Mouse (Mus musculus): ENCODE results near the gene Ccdc27. TPM values are rescaled to one million over a fixed set of nuclear protein-coding genes. Genes with fewer than 3 reads are reported as not detected.

The Ccdc27 gene
- total RNA-seq, 2 experiments from 2014 or later, result not detected

DNA sequence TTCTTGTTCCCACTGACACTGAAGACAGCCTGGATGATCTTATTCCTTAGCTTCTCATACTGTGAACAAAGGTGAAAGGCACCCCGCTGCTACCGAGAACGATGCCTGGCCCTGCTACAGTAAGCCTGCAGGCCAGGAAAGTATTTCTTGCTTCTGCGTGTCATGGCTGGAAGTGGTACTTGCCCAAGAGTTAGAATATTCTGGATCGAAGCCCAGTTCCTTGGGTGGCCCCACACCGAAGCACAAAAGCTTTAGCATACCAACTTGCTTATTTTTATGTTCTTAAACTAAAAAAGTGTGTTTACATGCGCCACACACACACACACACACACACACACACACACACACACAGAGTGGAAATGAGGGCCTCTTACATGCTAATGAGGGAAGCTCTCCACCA, 14.4 kb downstream of the Ccdc27 start:
- intact Hi-C loops (cut with DNase I), result loop anchor here (5.0 kb wide), 1 partner anchor 79 kb away; no protein-coding TSS in a partner anchor
- no peak for DNase-seq (ENCODE audit: low spot score in 2 of 2)

GRCm38 (mm10) chr4:154026441-154026761, 16.1 kb downstream of the Ccdc27 start:
- DNase-seq (ENCODE audit: low spot score in 2 of 2), result no peak
- intact Hi-C loops (cut with DNase I), result loop anchor here (5.0 kb wide), 1 partner anchor 81 kb away; no protein-coding TSS in a partner anchor

- intact Hi-C loops (cut with DNase I), result loop anchor here (5.0 kb wide), 1 partner anchor 81 kb away; no protein-coding TSS in a partner anchor
Observed at GRCm38 (mm10) chr4:154025641-154026440, 16.6 kb downstream of the Ccdc27 start, which contains the start of gene Smim1. TSS of gene Smim1 (minus strand) at chr4:154026230.

GRCm38 (mm10) chr4:154024729-154025521, 17.6 kb downstream of the Ccdc27 start:
- peak in 1 of 2 experiments; percentile 63 for DNase-seq (ENCODE audit: low spot score in 2 of 2)
- intact Hi-C loops (cut with DNase I), result loop anchor here (5.0 kb wide), 1 partner anchor 82 kb away; no protein-coding TSS in a partner anchor

More at GRCm38 (mm10) chr4:154025641-154026440, 16.6 kb downstream of the Ccdc27 start, which contains the start of gene Smim1:
- peak; percentile 51 to 67 for DNase-seq (ENCODE audit: low spot score in 2 of 2)

GRCm38 (mm10) chr4:154023754-154024601, 18.5 kb downstream of the Ccdc27 start:
- intact Hi-C loops (cut with DNase I), result no loop called here
- peak in 1 of 2 experiments; percentile 45 for DNase-seq (ENCODE audit: low spot score in 2 of 2)

- intact Hi-C loops (cut with DNase I), result no loop called here
- DNase-seq (ENCODE audit: low spot score in 2 of 2), result peak in 1 of 2 experiments; percentile 31
Observed at GRCm38 (mm10) chr4:154022844-154023243, 19.6 kb downstream of the Ccdc27 start.

- peak in 1 of 2 experiments; percentile 32 for DNase-seq (ENCODE audit: low spot score in 2 of 2)
- intact Hi-C loops (cut with DNase I), result no loop called here
Observed at GRCm38 (mm10) chr4:154022407-154022806, 20.1 kb downstream of the Ccdc27 start.

DNA sequence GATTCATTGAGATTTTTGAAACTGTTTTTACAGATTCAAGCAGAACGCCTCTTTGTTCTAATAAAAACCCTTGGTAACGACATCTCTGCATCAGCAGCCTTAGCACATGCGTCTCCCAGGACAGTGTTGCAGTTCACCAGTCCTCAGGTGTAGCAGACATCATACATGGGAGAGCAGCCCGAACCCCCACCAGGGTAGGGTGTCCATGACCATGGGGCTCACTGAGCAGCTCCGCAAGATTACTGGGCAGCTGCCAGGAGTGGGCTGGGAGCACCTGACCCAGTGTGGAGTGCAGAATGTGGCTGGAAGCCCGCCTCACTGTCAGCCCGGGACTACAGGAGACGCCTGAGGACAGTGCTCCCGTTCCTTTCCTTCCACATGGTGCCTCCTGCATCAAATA, 21.0 kb downstream of the Ccdc27 start:
- no peak for DNase-seq (ENCODE audit: low spot score in 2 of 2)
- intact Hi-C loops (cut with DNase I), result no loop called here

- intact Hi-C loops (cut with DNase I), result no loop called here
- DNase-seq (ENCODE audit: low spot score in 2 of 2), result peak in 1 of 2 experiments; percentile 45
Observed at GRCm38 (mm10) chr4:154019571-154019970, 22.9 kb downstream of the Ccdc27 start.

DNA sequence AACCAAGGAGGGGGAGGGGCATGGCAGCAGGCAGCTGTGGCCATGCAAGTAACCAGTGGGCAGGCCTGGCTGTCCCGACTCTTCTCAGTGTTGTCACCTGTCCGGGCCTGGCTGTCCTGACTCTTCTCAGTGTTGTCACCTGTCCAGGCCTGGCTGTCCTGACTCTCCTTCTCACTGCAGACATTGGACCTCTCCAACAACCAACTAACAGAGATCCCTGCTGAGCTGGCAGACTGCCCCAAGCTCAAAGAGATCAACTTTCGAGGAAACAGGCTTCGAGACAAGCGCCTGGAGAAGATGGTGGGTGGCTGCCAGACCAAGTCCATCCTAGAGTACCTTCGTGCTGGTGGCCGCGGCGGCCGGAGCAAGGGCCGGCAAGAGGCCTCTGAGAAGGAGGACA, 27.0 kb downstream of the Ccdc27 start:
- intact Hi-C loops (cut with DNase I), result no loop called here
- DNase-seq (ENCODE audit: low spot score in 2 of 2), result no peak

DNA sequence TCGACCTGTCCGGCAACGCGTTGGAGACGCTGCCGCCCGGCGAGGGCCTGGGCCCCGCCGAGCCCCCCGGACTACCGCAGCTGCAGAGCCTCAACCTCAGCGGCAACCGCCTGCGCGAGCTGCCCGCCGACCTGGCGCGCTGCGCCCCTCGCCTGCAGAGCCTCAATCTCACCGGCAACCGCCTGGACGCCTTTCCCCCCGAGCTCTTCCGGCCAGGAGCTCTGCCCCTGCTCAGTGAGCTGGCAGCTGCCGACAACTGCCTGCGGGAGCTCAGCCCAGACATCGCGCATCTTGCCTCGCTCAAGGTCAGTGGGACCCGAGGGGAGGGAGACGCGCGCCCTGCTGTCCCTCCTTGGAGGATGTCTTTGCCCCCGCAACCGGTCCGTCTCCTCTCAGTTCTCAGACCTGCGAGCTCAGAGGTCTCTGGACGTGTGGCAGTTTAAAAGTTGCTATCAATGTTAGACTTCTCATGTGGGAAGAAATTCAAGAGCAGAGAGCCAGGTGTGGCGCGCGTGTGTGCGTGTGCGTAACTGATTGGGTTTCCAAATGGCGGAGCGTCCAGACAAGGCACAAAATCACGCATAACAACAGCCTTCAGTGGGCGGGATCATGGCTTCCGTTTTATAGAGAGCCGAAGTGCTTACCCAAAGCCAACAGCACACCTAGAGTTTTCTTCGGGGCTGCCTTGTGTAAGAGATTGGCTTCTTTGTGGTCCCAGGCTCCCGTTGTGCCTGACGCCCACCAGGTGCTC, 30.2 kb downstream of the Ccdc27 start:
- DNase-seq (ENCODE audit: low spot score in 2 of 2), result no peak
- intact Hi-C loops (cut with DNase I), result loop anchor here (5.0 kb wide), 1 partner anchor 55 kb away; the partner anchor contains the start of gene A430005L14Rik

DNA sequence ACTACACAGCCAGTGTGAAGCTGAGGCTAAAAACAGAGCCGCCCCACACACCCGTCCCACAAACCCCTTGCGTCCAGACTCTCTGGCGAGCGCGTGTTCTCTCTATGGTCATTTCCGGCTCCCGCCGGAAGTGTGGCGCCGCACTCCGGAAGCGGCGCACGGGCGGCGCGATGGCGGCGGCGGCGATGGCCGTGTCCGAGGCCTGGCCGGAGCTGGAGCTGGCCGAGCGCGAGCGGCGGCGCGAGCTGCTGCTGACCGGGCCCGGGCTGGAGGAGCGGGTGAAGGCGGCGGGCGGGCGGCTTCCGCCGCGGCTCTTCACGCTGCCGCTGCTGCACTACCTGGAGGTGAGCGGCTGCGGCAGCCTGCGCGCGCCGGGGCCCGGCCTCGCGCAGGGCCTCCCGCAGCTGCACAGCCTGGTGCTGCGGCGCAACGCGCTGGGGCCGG, 30.8 kb downstream of the Ccdc27 start, which contains the start of gene Lrrc47:
Gene Lrrc47, plus strand, starts transcription at position 86 of the 444 bp plus-strand sequence.
- intact Hi-C loops (cut with DNase I), result loop anchor here (2.0 to 5.0 kb wide), 2 partner anchors 37 to 54 kb away; partner anchors contain the start of genes A430005L14Rik, Cep104 and Dffb
- DNase-seq (ENCODE audit: low spot score in 2 of 2), result peak; percentile 85

GRCm38 (mm10) chr4:154010907-154011645, 31.4 kb downstream of the Ccdc27 start:
- intact Hi-C loops (cut with DNase I), result loop anchor here (2.0 to 5.0 kb wide), 2 partner anchors 36 to 54 kb away; partner anchors contain the start of genes A430005L14Rik, Cep104 and Dffb
- peak in 1 of 2 experiments; percentile 2 for DNase-seq (ENCODE audit: low spot score in 2 of 2)

DNA sequence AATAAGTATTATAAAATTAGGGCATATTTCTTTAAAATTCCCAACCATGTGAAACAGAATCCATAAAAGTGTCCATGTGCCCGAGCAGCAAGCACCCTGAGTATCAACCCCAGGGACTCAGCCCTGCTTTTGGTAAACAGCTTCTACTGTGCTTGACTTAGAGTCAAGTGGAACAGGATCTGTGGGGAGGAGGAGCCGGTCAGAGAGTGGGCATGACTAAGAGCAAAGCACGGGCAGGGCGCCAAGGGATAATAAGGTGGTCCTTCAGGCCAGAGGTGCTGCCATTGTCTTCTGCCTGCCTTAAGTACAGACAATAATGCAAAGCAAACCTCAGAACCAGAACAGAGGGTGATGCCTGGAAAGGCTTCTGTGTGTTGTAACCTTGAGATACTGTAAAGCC, 34.7 kb downstream of the Ccdc27 start:
- peak in 1 of 2 experiments; percentile 2 for DNase-seq (ENCODE audit: low spot score in 2 of 2)
- intact Hi-C loops (cut with DNase I), result no loop called here

GRCm38 (mm10) chr4:154006264-154006663, 36.2 kb downstream of the Ccdc27 start:
- no peak for DNase-seq (ENCODE audit: low spot score in 2 of 2)
- intact Hi-C loops (cut with DNase I), result no loop called here

DNA sequence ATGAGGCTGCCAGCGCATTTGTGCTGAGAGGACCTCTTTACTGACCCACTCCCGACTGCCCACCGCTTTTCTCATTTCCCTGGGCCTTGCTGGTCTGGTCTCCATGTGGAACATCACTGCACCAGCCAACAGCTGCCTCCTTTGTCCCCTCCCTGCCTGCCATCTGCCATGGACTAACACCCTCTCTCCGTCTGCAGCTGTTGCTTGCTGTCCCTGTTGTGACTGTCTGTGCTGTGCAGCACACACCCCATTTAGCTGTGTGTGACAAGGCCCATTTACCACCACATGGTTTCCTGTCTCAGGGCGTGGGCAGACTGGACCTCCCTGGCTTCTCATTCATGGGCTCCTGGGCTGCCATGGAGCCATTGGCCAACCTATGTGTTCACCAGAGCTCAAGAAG, 37.0 kb downstream of the Ccdc27 start:
- intact Hi-C loops (cut with DNase I), result no loop called here
- no peak for DNase-seq (ENCODE audit: low spot score in 2 of 2)

GRCm38 (mm10) chr4:153993505-153993904, 49.0 kb downstream of the Ccdc27 start:
- DNase-seq (ENCODE audit: low spot score in 2 of 2), result no peak
- intact Hi-C loops (cut with DNase I), result no loop called here

DNA sequence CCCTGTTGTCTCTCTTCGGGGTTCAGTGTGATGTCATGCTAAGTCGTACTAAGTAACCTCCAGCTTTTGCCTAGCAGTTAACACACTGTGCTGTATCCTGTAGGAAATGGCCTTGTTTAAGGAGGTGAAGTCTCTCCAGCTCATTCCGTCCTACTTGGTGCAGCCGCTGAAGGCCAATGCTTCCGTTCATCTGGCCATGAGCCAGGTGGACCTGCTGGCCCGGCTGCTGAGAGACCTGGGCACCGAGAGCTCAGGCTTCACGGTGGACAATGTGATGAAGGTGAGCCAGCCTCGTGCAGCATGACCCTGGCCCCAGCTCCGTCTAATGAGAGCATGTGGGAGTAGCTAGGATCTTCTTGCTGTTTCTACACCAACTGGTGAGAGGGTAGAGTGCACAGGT, 49.8 kb downstream of the Ccdc27 start:
- intact Hi-C loops (cut with DNase I), result no loop called here
- no peak for DNase-seq (ENCODE audit: low spot score in 2 of 2)
